Mouse (Mus musculus): ENCODE measurements around the gene Kcnip3. TPM values are rescaled to one million over a fixed set of nuclear protein-coding genes. Genes with fewer than 3 reads are reported as not detected.

The Kcnip3 gene
- polyA plus RNA-seq (2017; shearing (Covaris generic)) = 0.67 TPM

DNA sequence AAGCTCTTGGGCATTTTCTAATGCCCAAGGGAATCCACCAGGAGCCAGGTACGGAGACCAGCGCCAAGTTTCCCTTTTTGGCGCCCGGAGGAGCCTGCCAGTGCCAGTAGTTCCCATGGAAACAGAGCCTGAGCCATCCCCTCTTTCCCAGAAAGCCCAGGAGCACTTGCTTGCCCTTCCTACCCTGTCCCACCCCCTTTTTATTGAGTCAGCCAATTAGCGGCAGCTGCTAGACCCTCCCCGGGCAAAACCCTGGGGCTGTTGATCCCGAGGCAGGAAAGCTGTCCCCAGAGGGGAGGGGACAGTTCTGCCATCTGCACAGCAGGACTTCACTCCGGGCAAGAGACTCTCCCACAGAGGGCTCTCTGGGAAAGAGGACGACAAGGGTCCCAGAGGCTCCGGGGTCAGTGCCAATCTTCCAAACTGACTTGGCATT, at the start of gene Kcnip3:
Gene Kcnip3 (minus strand): TSS at position 89 of the 436 bp plus-strand sequence.

DNA sequence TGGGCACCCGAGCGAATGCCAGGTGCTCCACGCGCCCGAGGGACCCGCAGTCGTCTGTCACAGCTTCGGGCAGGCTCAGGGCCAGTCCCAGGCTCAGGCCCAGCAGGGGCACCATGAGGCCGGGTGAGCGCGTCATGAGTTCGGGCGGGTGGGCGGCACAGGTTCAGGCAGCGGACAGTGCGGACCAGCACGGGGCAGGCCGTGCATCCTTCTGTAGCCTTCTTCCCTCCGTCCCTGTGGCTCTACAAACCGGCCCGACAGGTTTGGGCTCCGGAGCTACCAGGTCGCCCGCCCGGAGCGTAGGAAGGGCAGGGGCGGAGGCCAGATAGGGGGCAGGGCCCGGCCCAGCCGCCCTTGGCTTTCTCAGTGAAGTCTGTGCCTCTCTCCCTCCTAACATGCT, 19.3 kb upstream of the Kcnip3 start, which contains the start of gene Prom2:
Gene Prom2 (minus strand): TSS at position 283 of the 400 bp plus-strand sequence.

GRCm38 (mm10) chr2:127444055-127444789, 77.7 kb downstream of the Kcnip3 start, which contains the start of gene Fahd2a:
Fahd2a (minus strand) TSS chr2:127444565.

DNA sequence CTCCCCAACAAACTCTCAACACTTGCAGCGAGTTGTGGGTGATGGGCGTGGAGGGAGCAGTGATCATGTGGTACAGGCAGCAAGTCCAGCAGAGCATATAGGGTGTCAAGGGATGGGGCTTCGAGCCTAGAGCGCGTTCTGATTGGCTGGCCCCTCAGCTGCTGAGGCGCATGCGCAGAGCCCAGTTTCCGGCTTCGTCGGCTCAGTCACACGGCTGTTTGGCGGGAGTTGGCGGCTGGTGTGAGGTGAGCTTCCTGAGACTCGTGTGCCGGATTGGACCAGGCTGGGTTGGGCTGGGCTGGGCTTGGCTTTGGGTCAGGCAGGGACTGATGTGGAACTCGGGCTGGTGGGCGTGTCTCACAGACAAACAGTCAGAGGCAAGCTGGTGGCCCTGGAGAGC, 96.9 kb downstream of the Kcnip3 start, which contains the start of gene Gpat2:
Gene Gpat2 (plus strand): TSS at position 223 of the 400 bp plus-strand sequence.

Other genes with a start within 250 kb of the Kcnip3 start
- gene Dusp2, start 185.9 kb downstream of the Kcnip3 start, polyA plus RNA-seq (2017; shearing (Covaris generic)) = 16.4 TPM
- gene Astl, start 183.5 kb downstream of the Kcnip3 start, polyA plus RNA-seq (2017; shearing (Covaris generic)) = 0.33 TPM
- gene Adra2b, start 158.9 kb downstream of the Kcnip3 start, polyA plus RNA-seq (2017; shearing (Covaris generic)) = not detected
- 0.37 TPM for gene Gpat2, start 96.9 kb downstream of the Kcnip3 start, polyA plus RNA-seq (2017; shearing (Covaris generic))
- 40.3 TPM for gene Fahd2a, start 77.5 kb downstream of the Kcnip3 start, polyA plus RNA-seq (2017; shearing (Covaris generic))
- gene Prom2, start 19.4 kb upstream of the Kcnip3 start, polyA plus RNA-seq (2017; shearing (Covaris generic)) = not detected
- 5.0 TPM for gene Zfp661, start 65.0 kb upstream of the Kcnip3 start, polyA plus RNA-seq (2017; shearing (Covaris generic))
- gene Mrps5, start 65.1 kb upstream of the Kcnip3 start, polyA plus RNA-seq (2017; shearing (Covaris generic)) = 166 TPM
- not detected for gene Mal, start 134.6 kb upstream of the Kcnip3 start, polyA plus RNA-seq (2017; shearing (Covaris generic))
- not detected for gene Mall, start 207.8 kb upstream of the Kcnip3 start, polyA plus RNA-seq (2017; shearing (Covaris generic))

All from CD4-positive, CD25-positive, alpha-beta regulatory T cell, adult 9 weeks (primary cell).